Mouse (Mus musculus): ENCODE results near the gene Kcnk5. TPM values are rescaled to one million over a fixed set of nuclear protein-coding genes. Genes with fewer than 3 reads are reported as not detected.

Gene Kcnk5
- total and polyA plus RNA-seq, 2 experiments from 2014 or later, result 0.84 to 1.0 TPM

- H3K9me3 ChIP-seq (ENCODE audit: low read length), result no peaks in the 10 kb centered on the region
- WGBS, result 89% methylated on average over 6 of the region's 6 CpGs
- H3K4me1 ChIP-seq (ENCODE audit: insufficient read depth, low read length), result no peaks in the 10 kb centered on the region
- H3K4me2 ChIP-seq (ENCODE audit: low read depth, low read length), result no peak overlapping the region
- no peaks in the 10 kb centered on the region for H3K27me3 ChIP-seq (ENCODE audit: insufficient read depth, low read length)
- H3K4me3 ChIP-seq (ENCODE audit: low read length), result no peak overlapping the region
- no peak for ATAC-seq
- TF ChIP-seq CTCF (IDR thresholded peaks at IDR 0.05; ENCODE audit: low read depth), result no peak
- no peak overlapping the region for H3K9ac ChIP-seq (replicated peaks; ENCODE audit: low read length)
- DNase-seq (ENCODE audit: low spot score), result no peak
- no peaks in the 10 kb centered on the region for H3K36me3 ChIP-seq (ENCODE audit: insufficient read depth, low read length)
- H3K27ac ChIP-seq, result no peak overlapping the region
These were observed 53.4 kb downstream of the Kcnk5 start for GRCm38 (mm10) chr14:20128162-20128561.

GRCm38 (mm10) chr14:20127406-20128087, 54.1 kb downstream of the Kcnk5 start:
- no peak overlapping the region for H3K4me2 ChIP-seq (ENCODE audit: low read depth, low read length)
- ATAC-seq (no peak), DNase-seq (ENCODE audit: low spot score) (no peak)
- H3K36me3 ChIP-seq (ENCODE audit: insufficient read depth, low read length), result no peaks in the 10 kb centered on the region
- no peaks in the 10 kb centered on the region for H3K27me3 ChIP-seq (ENCODE audit: insufficient read depth, low read length)
- no peaks in the 10 kb centered on the region for H3K9me3 ChIP-seq (ENCODE audit: low read length)
- H3K4me1 ChIP-seq (ENCODE audit: insufficient read depth, low read length), result no peaks in the 10 kb centered on the region
- H3K27ac ChIP-seq, result no peak overlapping the region
- TF ChIP-seq CTCF (IDR thresholded peaks at IDR 0.05; ENCODE audit: low read depth), result no peak
- H3K4me3 ChIP-seq (ENCODE audit: low read length), result no peak overlapping the region
- H3K9ac ChIP-seq (replicated peaks; ENCODE audit: low read length), result no peak overlapping the region
- 73% methylated on average over 15 of the region's 15 CpGs for WGBS

DNA sequence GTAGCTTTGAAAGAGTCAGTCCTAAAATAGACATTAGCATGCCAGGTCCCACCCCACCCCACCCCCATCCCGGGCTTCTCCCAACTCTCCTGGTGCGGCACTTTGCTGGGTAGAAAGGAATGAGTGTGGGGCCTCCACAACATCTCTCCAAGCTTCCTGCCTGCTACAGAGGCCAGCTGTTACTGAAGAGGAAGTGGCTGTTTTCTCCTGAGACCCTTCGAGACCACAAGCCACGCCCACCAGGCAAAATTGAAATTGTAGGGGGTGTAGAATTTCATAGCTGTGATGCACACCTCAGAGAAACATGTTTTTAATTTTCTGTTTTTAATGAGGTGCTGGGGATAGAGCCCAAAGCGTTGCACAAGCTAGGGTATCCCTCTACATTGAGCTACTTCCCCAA, 60.7 kb downstream of the Kcnk5 start:
- Histone ChIP-seq H3K4me1 (ENCODE audit: insufficient read depth, low read length) (no peaks in the 10 kb centered on the region), H3K27ac (no peak overlapping the region)

DNA sequence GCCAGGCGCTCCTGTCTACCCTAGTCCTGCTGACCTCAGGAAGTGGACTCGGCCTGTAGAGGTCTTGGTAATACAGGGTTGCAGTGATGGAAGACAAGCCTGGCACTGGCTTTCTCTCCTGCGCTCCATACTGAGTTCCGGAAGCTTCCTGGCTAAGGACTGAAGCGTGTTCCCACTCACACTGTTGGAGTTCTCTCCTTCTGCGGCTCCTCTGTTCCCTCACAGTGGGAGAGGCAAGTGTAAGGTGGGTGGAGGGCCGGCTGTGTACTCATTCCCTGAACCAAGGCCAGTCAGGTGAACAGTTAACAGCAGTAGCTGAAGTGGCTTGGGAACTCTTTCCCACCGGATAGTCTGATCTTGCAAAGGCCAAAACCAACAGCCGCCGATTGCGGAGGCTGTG, 61.6 kb downstream of the Kcnk5 start:
- Histone ChIP-seq H3K27ac (no peak overlapping the region), H3K9ac (replicated peaks; ENCODE audit: low read length) (no peak overlapping the region), H3K4me1 (ENCODE audit: insufficient read depth, low read length) (no peaks in the 10 kb centered on the region), H3K36me3 (ENCODE audit: insufficient read depth, low read length) (no peaks in the 10 kb centered on the region), H3K4me2 (ENCODE audit: low read depth, low read length) (no peak overlapping the region), H3K27me3 (ENCODE audit: insufficient read depth, low read length) (no peaks in the 10 kb centered on the region), H3K4me3 (ENCODE audit: low read length) (no peak overlapping the region), H3K9me3 (ENCODE audit: low read length) (no peaks in the 10 kb centered on the region)
- no peak for TF ChIP-seq CTCF (IDR thresholded peaks at IDR 0.05; ENCODE audit: low read depth)
- 92% methylated on average over 11 of the region's 11 CpGs for WGBS
- DNase-seq (ENCODE audit: low spot score) (no peak), ATAC-seq (no peak)

More for the DNA sequence above, 60.7 kb downstream of the Kcnk5 start:
- DNase-seq (ENCODE audit: low spot score) (no peak), ATAC-seq (no peak)
- H3K4me2 ChIP-seq (ENCODE audit: low read depth, low read length), result no peak overlapping the region
- WGBS, result 82% methylated on average over 5 of the region's 5 CpGs
- TF ChIP-seq CTCF (IDR thresholded peaks at IDR 0.05; ENCODE audit: low read depth), result no peak
- no peaks in the 10 kb centered on the region for H3K36me3 ChIP-seq (ENCODE audit: insufficient read depth, low read length)
- no peaks in the 10 kb centered on the region for H3K27me3 ChIP-seq (ENCODE audit: insufficient read depth, low read length)
- no peak overlapping the region for H3K9ac ChIP-seq (replicated peaks; ENCODE audit: low read length)
- H3K4me3 ChIP-seq (ENCODE audit: low read length), result no peak overlapping the region
- H3K9me3 ChIP-seq (ENCODE audit: low read length), result no peaks in the 10 kb centered on the region

GRCm38 (mm10) chr14:20116149-20116605, 65.4 kb downstream of the Kcnk5 start:
- no peak for TF ChIP-seq CTCF (IDR thresholded peaks at IDR 0.05; ENCODE audit: low read depth)
- no peak overlapping the region for H3K27ac ChIP-seq
- H3K9me3 ChIP-seq (ENCODE audit: low read length), result no peaks in the 10 kb centered on the region
- H3K27me3 ChIP-seq (ENCODE audit: insufficient read depth, low read length), result no peaks in the 10 kb centered on the region; the same call in 1 of the 2 replicates
- WGBS, result 45% methylated on average over 9 of the region's 9 CpGs
- ATAC-seq, result no peak
- H3K4me2 ChIP-seq (ENCODE audit: low read depth, low read length), result no peak overlapping the region
- H3K4me3 ChIP-seq (ENCODE audit: low read length), result no peak overlapping the region
- no peak overlapping the region for H3K9ac ChIP-seq (replicated peaks; ENCODE audit: low read length)
- H3K4me1 ChIP-seq (ENCODE audit: insufficient read depth, low read length), result no peaks in the 10 kb centered on the region
- H3K36me3 ChIP-seq (ENCODE audit: insufficient read depth, low read length), result no peaks in the 10 kb centered on the region
- no peak for DNase-seq (ENCODE audit: low spot score)

- H3K4me2 ChIP-seq (ENCODE audit: low read depth, low read length), result no peak overlapping the region
- H3K9ac ChIP-seq (replicated peaks; ENCODE audit: low read length), result no peak overlapping the region
- H3K27ac ChIP-seq, result no peak overlapping the region
- no peaks in the 10 kb centered on the region; the same call in 1 of the 2 replicates for H3K27me3 ChIP-seq (ENCODE audit: insufficient read depth, low read length)
- TF ChIP-seq CTCF (IDR thresholded peaks at IDR 0.05; ENCODE audit: low read depth), result no peak
- H3K4me1 ChIP-seq (ENCODE audit: insufficient read depth, low read length), result no peaks in the 10 kb centered on the region
- DNase-seq (ENCODE audit: low spot score) (no peak), ATAC-seq (no peak)
- WGBS, result 91% methylated on average over 6 of the region's 6 CpGs
- no peak overlapping the region for H3K4me3 ChIP-seq (ENCODE audit: low read length)
- no peaks in the 10 kb centered on the region for H3K36me3 ChIP-seq (ENCODE audit: insufficient read depth, low read length)
- H3K9me3 ChIP-seq (ENCODE audit: low read length), result no peaks in the 10 kb centered on the region
These were observed 66.7 kb downstream of the Kcnk5 start for GRCm38 (mm10) chr14:20114951-20115350.

GRCm38 (mm10) chr14:20113964-20114363, 67.6 kb downstream of the Kcnk5 start:
- no peaks in the 10 kb centered on the region for H3K4me1 ChIP-seq (ENCODE audit: insufficient read depth, low read length)

More at GRCm38 (mm10) chr14:20113964-20114363, 67.6 kb downstream of the Kcnk5 start:
- WGBS, result 9% methylated on average over 6 of the region's 6 CpGs
- peak; percentile 93 for TF ChIP-seq CTCF (IDR thresholded peaks at IDR 0.05; ENCODE audit: low read depth)
- Histone ChIP-seq H3K27ac (no peak overlapping the region), H3K9me3 (ENCODE audit: low read length) (no peaks in the 10 kb centered on the region), H3K4me3 (ENCODE audit: low read length) (no peak overlapping the region), H3K9ac (replicated peaks; ENCODE audit: low read length) (no peak overlapping the region), H3K4me2 (ENCODE audit: low read depth, low read length) (no peak overlapping the region), H3K27me3 (ENCODE audit: insufficient read depth, low read length) (no peaks in the 10 kb centered on the region; the same call in 1 of the 2 replicates), H3K36me3 (ENCODE audit: insufficient read depth, low read length) (no peaks in the 10 kb centered on the region)
- ATAC-seq (peak; percentile 82), DNase-seq (ENCODE audit: low spot score) (peak; percentile 89)

All from hindbrain, postnatal 0 days (tissue).